Mouse (Mus musculus) thymus, adult 2 months (tissue): ENCODE measurements around the gene Ppp1r12a. TPM values are rescaled to one million over a fixed set of nuclear protein-coding genes. Genes with fewer than 3 reads are reported as not detected.

Experiments used
- DNase-seq: peaks from one replicate; pipeline ENCODE4 v3.0.0; 2021
- H3K27ac ChIP-seq: fragments of 200-500 bp; 2 replicates; pipeline ENCODE4 v1.5.1; 2012; ENCODE audit warnings: low read length, control low read depth; ENCODE audit not compliant: control insufficient read depth, insufficient read depth
- H3K27me3 ChIP-seq: fragments of 200-500 bp; 2 replicates; pipeline ENCODE4 v1.6.1; 2012; ENCODE audit warnings: mild to moderate bottlenecking, low read length, moderate library complexity, mixed read lengths; ENCODE audit not compliant: control insufficient read depth, insufficient read depth
- H3K36me3 ChIP-seq: fragments of 200-500 bp; 2 replicates; pipeline ENCODE4 v1.6.1; 2012; ENCODE audit warnings: mild to moderate bottlenecking, low read length, moderate library complexity; ENCODE audit not compliant: control insufficient read depth, insufficient read depth
- H3K4me1 ChIP-seq: fragments of 200-500 bp; replicated peaks from 2 replicates; pipeline ENCODE4 v1.6.1; 2012; ENCODE audit warnings: low read length; ENCODE audit not compliant: control insufficient read depth, insufficient read depth
- H3K4me3 ChIP-seq: fragments of 200-500 bp; 2 replicates; pipeline ENCODE4 v1.5.1; 2012; ENCODE audit warnings: mild to moderate bottlenecking, low read length, control low read depth, moderate library complexity; ENCODE audit not compliant: control insufficient read depth, insufficient read depth
- CTCF ChIP-seq: fragments of 200-500 bp; IDR thresholded peaks from 2 replicates; pipeline ENCODE4 v1.5.1; 2012; ENCODE audit warnings: mild to moderate bottlenecking, control low read depth, low read length, moderate library complexity, borderline replicate concordance; ENCODE audit not compliant: control insufficient read depth, poor library complexity, insufficient read depth; ENCODE audit errors: extremely low read depth
- POLR2A ChIP-seq: fragments of 200-500 bp; IDR thresholded peaks from 2 replicates; pipeline ENCODE4 v1.6.1; 2012; ENCODE audit warnings: mild to moderate bottlenecking, low read length, control low read depth, moderate library complexity; ENCODE audit not compliant: control insufficient read depth, poor library complexity, insufficient read depth; ENCODE audit errors: extremely low read depth
- WGBS: fragments of 180-500 bp; shearing (Covaris S2); methylation state at CpG from one replicate; pipeline ENCODE4 v1.1.7; 2018; 5-methylcytosine and 5-hydroxymethylcytosine counted together
- polyA plus RNA-seq: library from polyadenylated mRNA; depleted of rRNA; stranded (reverse); fragments of >200 nt; gene quantifications from 2 replicates; pipeline ENCODE4 v1.2.3, GENCODE M21; 2012

Gene Ppp1r12a
- polyA plus RNA-seq, 1 experiment: 29.2 TPM

- DNase-seq: no peak
- no peak for TF ChIP-seq CTCF
- no peak for TF ChIP-seq POLR2A
- no peak overlapping the region for H3K4me3 ChIP-seq
- H3K27me3 ChIP-seq: no peaks in the 10 kb centered on the region
- peaks cover 5% of the 10 kb centered on the region for H3K4me1 ChIP-seq
- WGBS: 88% methylated on average over 6 of the region's 6 CpGs
- no peaks in the 10 kb centered on the region for H3K36me3 ChIP-seq
- H3K27ac ChIP-seq: no peak overlapping the region
Measured at GRCm38 (mm10) chr10:108172817-108173563, 11.0 kb downstream of the Ppp1r12a start.

GRCm38 (mm10) chr10:108174107-108174506, 12.1 kb downstream of the Ppp1r12a start:
- no peak for TF ChIP-seq POLR2A
- no peak for TF ChIP-seq CTCF
- no peak for DNase-seq
- 76% methylated on average over 5 of the region's 5 CpGs for WGBS
- no peaks in the 10 kb centered on the region for H3K36me3 ChIP-seq
- H3K4me1 ChIP-seq: no peaks in the 10 kb centered on the region; the same call in 1 of the 2 replicates
- no peak overlapping the region for H3K27ac ChIP-seq
- H3K27me3 ChIP-seq: no peaks in the 10 kb centered on the region
- no peak overlapping the region for H3K4me3 ChIP-seq

DNA sequence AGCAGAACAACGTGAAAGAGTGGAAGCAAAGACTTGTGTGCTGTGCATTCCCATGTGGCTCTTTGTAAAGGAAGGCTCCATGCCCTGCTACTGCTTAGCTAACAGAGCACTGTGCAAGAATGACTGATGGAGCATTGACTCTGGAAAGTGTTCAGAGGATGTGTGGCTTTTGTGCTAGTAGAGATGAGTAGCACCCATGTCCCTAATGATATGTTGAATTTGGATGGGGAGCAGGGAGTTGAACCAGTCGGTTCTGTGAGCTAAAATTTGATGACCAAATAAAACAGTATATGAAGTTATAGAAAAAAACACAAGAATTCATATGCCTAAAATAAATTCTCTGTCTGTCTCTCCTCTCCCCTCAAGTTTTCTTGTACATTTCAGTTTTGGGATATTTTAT, 13.9 kb downstream of the Ppp1r12a start:
- H3K27ac ChIP-seq: no peak overlapping the region
- H3K27me3 ChIP-seq: no peaks in the 10 kb centered on the region
- no peaks in the 10 kb centered on the region; the same call in 1 of the 2 replicates for H3K4me1 ChIP-seq
- 85% methylated on average over 2 of the region's 2 CpGs for WGBS
- no peak for DNase-seq
- H3K4me3 ChIP-seq: no peak overlapping the region
- H3K36me3 ChIP-seq: no peaks in the 10 kb centered on the region
- TF ChIP-seq CTCF: no peak
- TF ChIP-seq POLR2A: no peak

GRCm38 (mm10) chr10:108178285-108178848, 16.4 kb downstream of the Ppp1r12a start:
- H3K27ac ChIP-seq: no peak overlapping the region

DNA sequence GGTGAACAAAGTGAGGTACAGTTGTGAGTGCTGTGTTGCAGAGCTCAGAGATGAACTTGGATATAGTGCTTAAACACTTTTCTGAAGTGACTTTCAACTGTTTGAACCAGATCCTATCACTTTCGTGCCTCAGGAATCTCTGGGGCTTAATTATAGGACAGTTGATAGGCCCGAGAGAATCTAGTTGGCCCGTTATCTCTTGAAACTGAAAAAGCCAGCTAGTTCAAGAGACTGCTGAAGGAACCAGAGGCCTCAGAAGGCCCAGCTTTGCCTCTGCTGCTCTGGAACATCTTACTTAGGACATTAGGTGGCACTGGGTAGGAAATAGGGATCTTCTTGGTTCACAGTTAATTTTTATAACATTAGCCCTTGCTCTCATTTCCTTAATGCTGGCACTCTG, 17.4 kb downstream of the Ppp1r12a start:
- H3K4me3 ChIP-seq: no peak overlapping the region
- no peaks in the 10 kb centered on the region for H3K36me3 ChIP-seq
- 92% methylated on average over 3 of the region's 3 CpGs for WGBS
- H3K4me1 ChIP-seq: no peaks in the 10 kb centered on the region; the same call in 1 of the 2 replicates
- no peaks in the 10 kb centered on the region for H3K27me3 ChIP-seq
- no peak for DNase-seq
- TF ChIP-seq POLR2A (no peak), CTCF (no peak)
- H3K27ac ChIP-seq: no peak overlapping the region

More at GRCm38 (mm10) chr10:108178285-108178848, 16.4 kb downstream of the Ppp1r12a start:
- Histone ChIP-seq H3K36me3 (no peaks in the 10 kb centered on the region), H3K4me1 (no peaks in the 10 kb centered on the region; the same call in 1 of the 2 replicates), H3K27me3 (no peaks in the 10 kb centered on the region), H3K4me3 (no peak overlapping the region)
- 21% methylated on average over 6 of the region's 6 CpGs for WGBS
- TF ChIP-seq CTCF (no peak), POLR2A (no peak)
- DNase-seq: no peak

DNA sequence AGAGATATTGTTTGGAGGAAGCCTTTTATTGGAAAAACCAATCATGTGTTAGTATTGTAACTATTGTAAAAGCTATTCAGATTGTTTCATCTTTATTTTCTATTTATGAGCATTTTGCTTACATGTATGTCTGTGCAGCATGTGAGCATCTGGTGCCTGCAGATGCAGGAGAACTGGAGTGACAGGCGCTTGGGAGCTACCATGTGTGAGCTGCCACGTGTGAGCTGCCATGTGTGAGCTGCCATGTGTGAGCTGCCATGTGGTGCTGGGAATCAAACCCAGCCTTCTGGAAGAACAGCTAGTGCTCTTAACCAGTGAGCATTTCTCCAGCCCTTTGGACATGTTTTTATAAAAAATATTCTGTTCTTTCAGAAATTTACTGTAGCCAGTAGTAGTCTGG, 18.3 kb downstream of the Ppp1r12a start:
- 91% methylated on average over 2 of the region's 2 CpGs for WGBS
- DNase-seq: no peak
- no peaks in the 10 kb centered on the region; the same call in 1 of the 2 replicates for H3K4me1 ChIP-seq
- no peak overlapping the region for H3K27ac ChIP-seq
- no peaks in the 10 kb centered on the region for H3K36me3 ChIP-seq
- no peaks in the 10 kb centered on the region for H3K27me3 ChIP-seq
- TF ChIP-seq CTCF (no peak), POLR2A (no peak)
- no peak overlapping the region for H3K4me3 ChIP-seq
